In the genomic region with DNA sequence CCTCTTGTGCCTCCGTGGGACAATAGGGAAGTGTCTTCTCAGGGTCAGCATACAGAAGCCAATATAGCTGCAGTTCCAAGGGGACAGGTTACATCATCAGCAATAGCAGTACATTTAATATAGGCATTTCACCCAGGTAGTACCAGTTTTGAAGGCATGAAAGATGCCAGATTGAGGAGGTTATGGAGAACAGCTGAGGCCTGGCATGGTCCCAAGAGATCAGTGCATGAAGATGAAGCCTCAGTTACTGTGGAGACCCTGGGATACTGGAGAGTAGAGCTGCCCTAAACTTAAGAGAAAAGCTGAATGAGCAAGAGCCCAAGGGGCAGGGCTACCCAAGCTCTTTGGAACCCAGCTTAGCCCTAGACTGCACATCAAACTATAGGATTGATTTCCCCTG, we compare ENCODE assay signal across 25 mouse cellular contexts.
DNase-seq lines count a peak whose midpoint lies in the region; ATAC-seq and TF ChIP-seq lines count a peak whose summit lies in the region.
"Had no signal": no experiment of that assay in that cellular context is flagged by ENCODE, and none has a peak within 500 bp of the region (broad histone marks: within the 10 kb centered on the region; RNA-seq: fewer than 3 reads in every experiment).

No protein-coding gene starts in this region.

- no peaks in the 10 kb centered on the region for H3K27me3 ChIP-seq in hindbrain, postnatal 0 days (ENCODE audit: insufficient read depth, low read length)
- no peaks in the 10 kb centered on the region for H3K27me3 ChIP-seq in hindbrain, embryonic 14.5 days (ENCODE audit: control insufficient read depth, insufficient read depth, low read length)
- H3K27me3 ChIP-seq: heart, embryonic 15.5 days; limb, embryonic 13.5 days; neural tube, embryonic 13.5 days; Patski had no signal

- no peak overlapping the region for H3K4me3 ChIP-seq in hindbrain, postnatal 0 days (ENCODE audit: low read length)
- no peak overlapping the region for H3K4me3 ChIP-seq in hindbrain, embryonic 14.5 days (replicated peaks; ENCODE audit: low read length)
- H3K4me3 ChIP-seq: erythroblast, embryonic 14.5 days; gastrocnemius, adult 2 months; heart, adult 2 months; heart, embryonic 15.5 days; limb, embryonic 13.5 days; neural tube, embryonic 13.5 days had no signal

- TF ChIP-seq CTCF in hindbrain, postnatal 0 days (IDR thresholded peaks at IDR 0.05; ENCODE audit: low read depth), result no peak

- H3K4me1 ChIP-seq in hindbrain, postnatal 0 days (ENCODE audit: insufficient read depth, low read length), result no peaks in the 10 kb centered on the region
- H3K4me1 ChIP-seq in hindbrain, embryonic 14.5 days (replicated peaks; ENCODE audit: control insufficient read depth, insufficient read depth, low read length), result no peaks in the 10 kb centered on the region
- H3K4me1 ChIP-seq: heart, embryonic 15.5 days; limb, embryonic 13.5 days; neural tube, embryonic 13.5 days had no signal

- no peak overlapping the region for H3K4me2 ChIP-seq in hindbrain, postnatal 0 days (ENCODE audit: low read depth, low read length)
- H3K4me2 ChIP-seq in hindbrain, embryonic 14.5 days (replicated peaks), result no peak overlapping the region
- H3K4me2 ChIP-seq: heart, embryonic 15.5 days; limb, embryonic 13.5 days; liver, embryonic 11.5 days; midbrain, embryonic 11.5 days; neural tube, embryonic 13.5 days had no signal

- DNase-seq in cerebellum, adult 18-20 months, result peak; percentile 47 to 58
- no peak for DNase-seq in cerebellum, adult 11 months
- peak; percentile 37 for DNase-seq in hindbrain, postnatal 0 days (ENCODE audit: low spot score)
- no peak for DNase-seq in hindbrain, embryonic 14.5 days (ENCODE audit: low spot score)
- DNase-seq in ES-CJ7 (ENCODE audit: low read depth, low spot score), result peak; percentile 20
- DNase-seq in cerebellum, postnatal 14 days, result peak; percentile 68 to 69
- DNase-seq in thymus, postnatal 4 days, result no peak
- DNase-seq: adrenal gland, postnatal 14 days; gastrocnemius, adult 2 months; gastrocnemius, postnatal 36 days; heart, adult 2 months; kidney, adult 8-10 months; kidney, postnatal 10 days; lung, postnatal 36 days; right cerebral cortex, postnatal 25 days; thymus, postnatal 14 days had no signal

- no peak overlapping the region for H3K27ac ChIP-seq in hindbrain, postnatal 0 days
- H3K27ac ChIP-seq in hindbrain, embryonic 14.5 days, result no peak overlapping the region
- H3K27ac ChIP-seq: gastrocnemius, adult 2 months; heart, adult 2 months; heart, embryonic 15.5 days; limb, embryonic 13.5 days; neural tube, embryonic 13.5 days had no signal

- WGBS in hindbrain, postnatal 0 days, result 58% methylated on average over 1 of the region's 1 CpGs
- WGBS in hindbrain, embryonic 14.5 days, result 40% methylated on average over 1 of the region's 1 CpGs

- no peaks in the 10 kb centered on the region for H3K36me3 ChIP-seq in hindbrain, postnatal 0 days (ENCODE audit: insufficient read depth, low read length)
- no peaks in the 10 kb centered on the region for H3K36me3 ChIP-seq in hindbrain, embryonic 14.5 days (replicated peaks; ENCODE audit: control insufficient read depth, insufficient read depth)
- H3K36me3 ChIP-seq: heart, embryonic 15.5 days; limb, embryonic 13.5 days; neural tube, embryonic 13.5 days had no signal

- ATAC-seq in hindbrain, postnatal 0 days, result 0 out of 2 replicates have a peak, but pooled peaks have one; percentile 47
- ATAC-seq in hindbrain, embryonic 14.5 days (ENCODE audit: low FRiP score), result no peak
- ATAC-seq: forebrain, embryonic 16.5 days; intestine, embryonic 16.5 days; Patski had no signal

- H3K9me3 ChIP-seq in hindbrain, postnatal 0 days (ENCODE audit: low read length), result no peaks in the 10 kb centered on the region
- H3K9me3 ChIP-seq in hindbrain, embryonic 14.5 days (ENCODE audit: control insufficient read depth, low read length), result no peaks in the 10 kb centered on the region
- H3K9me3 ChIP-seq: heart, embryonic 15.5 days; limb, embryonic 13.5 days had no signal

- no peak overlapping the region for H3K9ac ChIP-seq in hindbrain, postnatal 0 days (replicated peaks; ENCODE audit: low read length)
- no peak overlapping the region for H3K9ac ChIP-seq in hindbrain, embryonic 14.5 days
- H3K9ac ChIP-seq: heart, embryonic 15.5 days; limb, embryonic 13.5 days; neural tube, embryonic 13.5 days had no signal

Comparison
In these comparisons a context has a peak if more than half of its experiments do, and no peak if none do; other contexts are left out.
1. DNase-seq: peak in cerebellum, adult 18-20 months (2 of 2), hindbrain, postnatal 0 days (single experiment), ES-CJ7 (single experiment) and cerebellum, postnatal 14 days (2 of 2); none in cerebellum, adult 11 months (single experiment), hindbrain, embryonic 14.5 days (single experiment) and thymus, postnatal 4 days (single experiment).